Comparison of ENCODE assay signal across 1 mouse cellular context in the genomic region with DNA sequence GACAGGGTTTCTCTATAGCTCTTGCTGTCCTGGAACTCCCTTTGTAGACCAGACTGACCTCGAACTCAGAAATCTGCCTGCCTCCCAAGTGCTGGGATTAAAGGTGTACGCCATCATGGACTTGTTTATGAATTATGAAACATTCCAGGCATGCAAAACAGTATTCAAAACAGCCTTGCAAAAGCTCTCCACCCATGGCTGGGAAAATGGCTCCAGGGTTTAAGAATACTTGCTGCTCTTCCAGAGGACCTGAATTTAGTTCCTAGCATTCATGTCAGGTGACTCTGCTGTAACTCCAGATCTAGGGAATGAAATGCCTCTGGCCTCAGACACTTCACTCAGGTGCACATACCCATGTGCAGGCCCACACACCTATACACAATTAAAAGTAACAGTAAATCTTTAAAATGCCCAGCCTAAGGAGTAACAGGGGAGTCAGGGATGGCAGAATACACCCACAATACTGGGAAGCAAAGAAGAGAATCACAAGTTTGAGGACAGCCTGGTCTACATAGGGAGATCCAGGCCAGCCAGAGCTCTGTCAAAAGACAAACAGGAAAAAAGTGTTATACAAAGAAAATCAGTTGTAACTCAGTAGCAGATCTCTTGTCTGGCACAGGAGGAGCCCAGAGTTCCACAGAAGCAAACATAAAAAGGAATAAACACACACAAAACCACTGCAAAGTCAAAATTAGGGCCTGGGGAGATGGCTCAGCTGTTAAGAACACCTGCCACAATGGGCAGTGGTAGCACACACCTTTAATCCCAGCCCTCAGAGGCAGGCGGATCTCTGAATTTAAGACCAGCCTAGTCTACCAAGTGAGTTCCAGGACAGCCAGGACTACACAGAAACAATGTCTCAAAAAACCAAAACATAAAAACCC.
TF ChIP-seq lines count a peak whose summit lies in the region.

No protein-coding gene starts in this region.

TF ChIP-seq in myocyte, 11 proteins besides CTCF, POLR2A, EP300 and RAD21:
- no peak for TF ChIP-seq MYOD1 (IDR thresholded peaks at IDR 0.05; ENCODE audit: control insufficient read depth in 1 of 3, insufficient read length in 2 of 3, low read depth in 2 of 3)
- peak; percentile 51 for TF ChIP-seq POLR2AphosphoS2 (IDR thresholded peaks at IDR 0.05; ENCODE audit: insufficient read length, low read depth)
